Mouse (Mus musculus) activated CD4-positive, CD25-positive, alpha-beta regulatory T cell, adult 9 weeks (primary cell): Measurements from ENCODE around the gene 5730596B20Rik. TPM values are rescaled to one million over a fixed set of nuclear protein-coding genes. Genes with fewer than 3 reads are reported as not detected.

Source experiments
- polyA plus RNA-seq: library from polyadenylated mRNA; unstranded; fragments of 100-300 nt; shearing (Covaris generic); gene quantifications from one replicate; pipeline ENCODE4 v1.2.1, GENCODE M21; 2017

The 5730596B20Rik gene
- polyA plus RNA-seq = not detected

GRCm38 (mm10) chr6:52177061-52177735 is at the start of gene 5730596B20Rik:
5730596B20Rik (plus strand) TSS chr6:52177498.

GRCm38 (mm10) chr6:52158276-52159051 is 18.8 kb upstream of the 5730596B20Rik start, which contains the start of gene Hoxa1:
Hoxa1 (minus strand) TSS chr6:52158317.

GRCm38 (mm10) chr6:52164626-52165440 is 12.5 kb upstream of the 5730596B20Rik start, which contains the start of gene Hoxa2:
Hoxa2 (minus strand) TSS chr6:52164831.

GRCm38 (mm10) chr6:52190906-52191810 is 13.9 kb downstream of the 5730596B20Rik start, which contains the start of gene Hoxa4:
Hoxa4 (minus strand) TSS chr6:52191753.

GRCm38 (mm10) chr6:52204050-52204752 is 26.9 kb downstream of the 5730596B20Rik start, which contains the start of gene Hoxa5:
Hoxa5 (minus strand) TSS chr6:52204587.

GRCm38 (mm10) chr6:52208072-52208867 is 31.0 kb downstream of the 5730596B20Rik start, which contains the start of gene Hoxa6:
Hoxa6 (minus strand) TSS chr6:52208722.

GRCm38 (mm10) chr6:52213119-52213986 is 36.1 kb downstream of the 5730596B20Rik start, which contains the start of the genes Hoxa3 and Gm28308:
Hoxa3 (minus strand) TSS chr6:52213336.
Gm28308 (minus strand) TSS chr6:52213339.

GRCm38 (mm10) chr6:52221337-52221992 is 44.2 kb downstream of the 5730596B20Rik start, which contains the start of gene Hoxa7:
Hoxa7 (minus strand) TSS chr6:52221854.

Other genes with a start within 250 kb of the 5730596B20Rik start
- gene Skap2, start 164.9 kb upstream of the 5730596B20Rik start, polyA plus RNA-seq = 27.1 TPM
- gene Hoxa1, start 19.2 kb upstream of the 5730596B20Rik start, polyA plus RNA-seq = not detected
- not detected for gene Hoxa2, start 12.7 kb upstream of the 5730596B20Rik start, polyA plus RNA-seq
- gene Hoxa4, start 14.3 kb downstream of the 5730596B20Rik start, polyA plus RNA-seq = not detected
- gene Hoxa5, start 27.1 kb downstream of the 5730596B20Rik start, polyA plus RNA-seq = not detected
- not detected for gene Hoxa6, start 31.2 kb downstream of the 5730596B20Rik start, polyA plus RNA-seq
- not detected for gene Hoxa3, start 35.8 kb downstream of the 5730596B20Rik start, polyA plus RNA-seq
- not detected for gene Gm28308, start 35.8 kb downstream of the 5730596B20Rik start, polyA plus RNA-seq
- gene Hoxa7, start 44.4 kb downstream of the 5730596B20Rik start, polyA plus RNA-seq = not detected
- gene Hoxa9, start 53.6 kb downstream of the 5730596B20Rik start, polyA plus RNA-seq = not detected
- not detected for gene Hoxa10, start 63.4 kb downstream of the 5730596B20Rik start, polyA plus RNA-seq
- gene Hoxa11, start 68.3 kb downstream of the 5730596B20Rik start, polyA plus RNA-seq = not detected
- gene Hoxa13, start 83.4 kb downstream of the 5730596B20Rik start, polyA plus RNA-seq = not detected
- gene Evx1, start 136.0 kb downstream of the 5730596B20Rik start, polyA plus RNA-seq = not detected